In genomic region chr7:40677601-40678000, GRCm38 (mm10) we compare ENCODE assay signal across 10 mouse cellular contexts.
DNase-seq lines count a peak whose midpoint lies in the region; ATAC-seq lines count a peak whose summit lies in the region.
"Had no signal": no experiment of that assay in that cellular context is flagged by ENCODE, and none has a peak within 500 bp of the region (broad histone marks: within the 10 kb centered on the region; RNA-seq: fewer than 3 reads in every experiment).

No protein-coding gene starts in this region.

- intact Hi-C loops in heart, postnatal 10 days (cut with DNase I): no loop called here

- no peak overlapping the region for H3K9ac ChIP-seq in heart, embryonic 12.5 days
- no peak overlapping the region for H3K9ac ChIP-seq in intestine, embryonic 16.5 days (ENCODE audit: low read depth, low read length)

- peak; percentile 3 to 15 for DNase-seq in heart, postnatal 10 days
- DNase-seq in adrenal gland, postnatal 14 days: peak; percentile 42
- DNase-seq in large intestine, adult 2 months (ENCODE audit: low read depth, low spot score): peak; percentile 73
- no peak for DNase-seq in layer of hippocampus, postnatal 14 days (ENCODE audit: low spot score in 2 of 2)
- no peak for DNase-seq in cerebellum, adult 9-11 months
- DNase-seq: lung, adult 18-20 months; retina, postnatal 1 day had no signal

- H3K4me3 ChIP-seq in heart, embryonic 12.5 days: no peak overlapping the region
- no peak overlapping the region for H3K4me3 ChIP-seq in intestine, embryonic 16.5 days (ENCODE audit: low read length)
- H3K4me3 ChIP-seq: layer of hippocampus, adult 2 months had no signal

- no peaks in the 10 kb centered on the region for H3K36me3 ChIP-seq in heart, embryonic 12.5 days
- no peaks in the 10 kb centered on the region for H3K36me3 ChIP-seq in intestine, embryonic 16.5 days (ENCODE audit: control insufficient read depth, insufficient read depth, low read length)

- no peak overlapping the region for H3K4me2 ChIP-seq in heart, embryonic 12.5 days
- no peak overlapping the region for H3K4me2 ChIP-seq in intestine, embryonic 16.5 days (ENCODE audit: low read depth, low read length)

- H3K27me3 ChIP-seq in heart, embryonic 12.5 days (replicated peaks): no peaks in the 10 kb centered on the region
- no peaks in the 10 kb centered on the region for H3K27me3 ChIP-seq in intestine, embryonic 16.5 days (replicated peaks; ENCODE audit: control insufficient read depth, insufficient read depth, low read length)

- no peak overlapping the region for H3K27ac ChIP-seq in heart, embryonic 12.5 days (ENCODE audit: poor library complexity, severe bottlenecking)
- no peak overlapping the region for H3K27ac ChIP-seq in intestine, embryonic 16.5 days (ENCODE audit: low read length)
- H3K27ac ChIP-seq: layer of hippocampus, adult 2 months had no signal

- no peaks in the 10 kb centered on the region for H3K4me1 ChIP-seq in heart, embryonic 12.5 days (replicated peaks)
- H3K4me1 ChIP-seq in intestine, embryonic 16.5 days (ENCODE audit: control insufficient read depth, insufficient read depth, low read length): no peaks in the 10 kb centered on the region

- no peaks in the 10 kb centered on the region for H3K9me3 ChIP-seq in heart, embryonic 12.5 days (replicated peaks)
- H3K9me3 ChIP-seq in intestine, embryonic 16.5 days (ENCODE audit: control insufficient read depth, low read length): no peaks in the 10 kb centered on the region

- 47% methylated on average over 2 of the region's 2 CpGs for WGBS in heart, embryonic 12.5 days
- WGBS in intestine, embryonic 16.5 days: 64% methylated on average over 2 of the region's 2 CpGs
- WGBS in large intestine, adult 2 months: 19% methylated on average over 2 of the region's 2 CpGs

- ATAC-seq in heart, embryonic 12.5 days (ENCODE audit: insufficient number of reproducible peaks, low FRiP score): no peak
- peak; percentile 95 for ATAC-seq in intestine, embryonic 16.5 days

Comparison
In these comparisons a context has a peak if more than half of its experiments do, and no peak if none do; other contexts are left out.
1. DNase-seq: peak in heart, postnatal 10 days (2 of 2), adrenal gland, postnatal 14 days (single experiment) and large intestine, adult 2 months (single experiment); none in layer of hippocampus, postnatal 14 days (0 of 2) and cerebellum, adult 9-11 months (single experiment).